Mouse (Mus musculus): ENCODE data around the gene Gm10100.
"Not testable (repeated sequence)": the region's sequence is repeated elsewhere in the genome, so short reads cannot be mapped to it uniquely, and the experiment has no call there.

Gm10100 gene

DNA sequence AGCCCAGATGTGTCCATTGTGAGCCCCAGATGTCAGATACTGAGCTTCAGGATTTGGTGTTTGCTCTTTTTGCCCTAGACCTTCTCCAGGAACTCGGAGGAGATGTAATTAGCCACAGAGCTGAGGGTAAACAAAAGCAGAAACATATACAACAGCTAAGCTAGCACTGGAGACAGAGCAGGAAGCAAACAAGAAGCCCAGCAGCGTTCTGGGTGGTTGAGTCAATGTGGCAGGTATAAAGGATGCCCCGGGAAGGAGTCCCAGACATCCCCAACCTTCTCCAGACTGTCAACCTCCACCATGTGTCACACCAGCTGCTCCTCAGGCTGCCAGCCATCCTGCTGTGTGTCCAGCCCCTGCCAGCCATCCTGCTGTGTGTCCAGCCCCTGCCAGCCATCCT, at the start of gene Gm10100:
Gene Gm10100 (plus strand): TSS at position 301 of the 400 bp plus-strand sequence.
- DNase-seq, result no peak

DNA sequence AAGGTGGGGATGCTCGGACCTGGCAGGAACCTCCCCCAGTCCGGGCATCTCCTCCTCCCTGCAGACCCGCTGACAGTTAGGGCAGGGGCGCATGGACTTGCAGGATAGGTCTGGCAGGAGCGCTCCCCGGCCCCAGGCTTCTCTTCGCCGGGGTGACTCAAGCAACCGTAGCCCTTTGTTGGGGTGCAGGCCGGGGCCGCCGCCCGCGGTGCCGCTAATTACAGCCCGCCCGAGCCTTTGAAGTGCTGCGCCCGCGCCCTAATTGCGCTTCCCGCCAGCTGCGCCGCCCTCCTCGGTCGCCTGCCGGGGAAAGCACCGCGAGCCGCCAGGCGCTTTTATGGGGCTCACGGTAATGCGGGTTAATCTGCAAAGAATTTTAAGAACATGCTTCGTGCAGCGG, 48.7 kb upstream of the Gm10100 start:
- no peak for DNase-seq

DNA sequence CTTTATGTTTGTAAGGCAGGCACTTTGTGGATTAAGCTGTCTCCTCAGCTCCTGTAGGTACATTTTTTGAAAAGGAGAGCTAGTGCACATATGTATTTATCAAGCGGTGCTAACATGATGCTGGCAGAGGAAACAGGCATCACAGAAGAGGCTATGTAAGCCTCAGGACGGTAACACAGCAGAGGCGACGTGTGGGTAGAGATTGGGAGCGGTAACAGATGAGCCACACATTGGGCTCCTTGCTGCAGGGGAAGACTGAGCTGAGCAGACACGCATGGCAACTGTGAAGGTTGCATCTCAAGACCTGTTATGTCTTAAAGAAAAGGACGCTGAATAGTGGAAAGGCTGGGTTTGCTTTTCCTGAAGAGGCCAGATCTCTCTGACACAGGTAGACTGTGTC, 43.3 kb upstream of the Gm10100 start:
- DNase-seq, result no peak

GRCm38 (mm10) chr10:77684181-77684580, 42.1 kb upstream of the Gm10100 start:
- DNase-seq, result no peak

DNA sequence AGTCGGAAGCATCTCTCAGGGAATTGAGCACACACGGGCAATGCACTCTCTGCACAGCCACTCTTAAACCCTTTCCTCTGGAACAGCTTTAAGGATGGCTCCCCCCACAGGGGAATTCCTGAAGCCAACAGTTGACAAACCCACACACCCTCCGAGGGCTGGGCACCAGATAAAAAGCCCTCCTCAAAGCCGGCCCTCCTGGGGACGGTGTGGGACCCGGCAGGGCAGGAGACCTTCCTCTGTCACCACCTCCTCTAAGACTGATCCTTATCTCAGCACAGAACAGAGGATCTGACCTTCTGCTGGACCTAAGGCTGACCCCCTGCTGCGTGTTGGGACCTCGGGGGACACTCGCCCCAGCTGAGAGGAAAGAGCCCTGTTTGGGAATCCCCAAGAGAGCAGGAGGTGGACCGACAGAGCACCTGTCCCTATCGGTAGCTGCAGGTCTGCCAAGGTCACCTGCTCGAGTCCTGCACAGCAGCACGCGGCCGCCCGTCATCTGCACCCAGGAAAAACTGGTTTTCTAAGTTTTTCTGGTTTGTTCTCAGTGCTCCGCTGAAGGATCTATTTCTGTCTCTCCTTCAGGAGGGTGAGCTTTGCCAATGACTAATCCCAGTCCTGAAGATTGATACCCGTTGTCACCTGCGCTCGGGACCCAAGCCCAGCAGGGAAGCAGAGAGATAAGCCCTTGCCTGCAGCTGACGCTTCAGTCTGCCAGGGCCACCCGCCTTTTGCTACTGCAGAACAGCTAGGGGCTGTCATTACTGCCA, 40.2 kb upstream of the Gm10100 start, which contains the start of gene Tspear:
Gene Tspear (plus strand): TSS at position 675 of the 770 bp plus-strand sequence.
- DNase-seq, result no peak

GRCm38 (mm10) chr10:77687021-77687420, 39.3 kb upstream of the Gm10100 start:
- no peak for DNase-seq

DNA sequence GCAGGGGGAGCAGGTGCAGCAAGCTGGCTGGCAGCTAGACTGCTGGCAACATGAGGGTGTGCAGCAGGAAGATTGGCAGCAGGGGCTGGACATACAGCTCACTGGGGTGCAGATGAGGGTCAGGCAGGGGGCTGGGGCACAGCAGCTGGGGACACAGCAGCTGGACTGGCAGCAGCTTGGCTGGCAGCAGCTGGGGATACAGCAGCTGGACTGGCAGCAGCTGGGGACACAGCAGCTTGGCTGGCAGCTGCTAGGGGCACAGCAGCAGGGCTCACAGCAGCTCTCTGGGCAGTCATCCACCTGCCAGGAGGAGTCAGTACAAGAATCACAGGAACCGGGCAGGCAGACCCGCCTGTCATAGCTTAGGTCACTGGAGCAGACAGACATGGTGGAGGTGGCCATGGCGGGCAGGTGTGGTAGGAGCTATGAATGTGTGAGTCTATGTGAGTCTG, 35.9 kb upstream of the Gm10100 start, which contains the start of gene Gm19402:
Gene Gm19402 (minus strand): TSS at position 402 of the 452 bp plus-strand sequence.
- DNase-seq, result not testable (repeated sequence)

DNA sequence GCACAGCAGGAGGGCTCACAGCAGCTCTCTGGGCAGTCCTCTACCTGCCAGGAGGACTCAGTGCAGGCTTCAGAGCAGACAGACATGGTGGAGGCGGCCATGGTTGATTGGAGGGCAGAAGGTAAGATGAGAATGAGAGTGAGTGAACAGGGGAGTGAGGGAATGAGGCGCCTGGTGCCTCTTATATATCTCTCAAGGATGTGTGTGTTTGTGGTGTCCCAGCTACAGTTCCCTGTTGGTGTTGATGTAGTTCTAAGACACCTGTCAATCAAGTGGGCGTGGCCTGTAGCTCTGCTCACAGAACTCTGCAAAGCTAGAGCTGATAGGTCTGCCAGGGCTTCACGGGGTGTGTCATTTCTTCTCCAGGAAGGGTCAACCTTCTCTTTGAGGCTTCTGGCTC, 29.2 kb upstream of the Gm10100 start, which contains the start of gene Gm9508:
Gene Gm9508 (minus strand): TSS at position 101 of the 400 bp plus-strand sequence.
- no peak for DNase-seq

DNA sequence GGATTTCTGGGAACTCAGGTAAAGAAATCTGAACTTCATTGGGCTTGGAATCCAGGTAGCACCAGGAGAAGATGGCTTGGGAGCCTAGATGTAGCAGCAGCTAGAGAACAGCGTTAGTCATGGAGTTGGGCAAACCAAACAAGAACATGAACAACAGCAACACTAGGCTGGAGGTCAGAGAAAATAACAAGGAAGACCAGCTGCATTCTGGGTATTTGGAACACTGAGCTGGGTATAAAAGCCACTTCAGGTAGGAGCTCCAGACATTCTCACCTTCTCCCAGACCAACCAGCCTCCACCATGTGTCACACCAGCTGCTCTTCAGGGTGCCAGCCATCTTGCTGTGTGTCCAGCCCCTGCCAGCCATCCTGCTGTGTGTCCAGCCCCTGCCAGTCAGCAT, 20.0 kb upstream of the Gm10100 start, which contains the start of gene Gm10272:
Gene Gm10272 (plus strand): TSS at position 301 of the 400 bp plus-strand sequence.
- DNase-seq, result no peak

DNA sequence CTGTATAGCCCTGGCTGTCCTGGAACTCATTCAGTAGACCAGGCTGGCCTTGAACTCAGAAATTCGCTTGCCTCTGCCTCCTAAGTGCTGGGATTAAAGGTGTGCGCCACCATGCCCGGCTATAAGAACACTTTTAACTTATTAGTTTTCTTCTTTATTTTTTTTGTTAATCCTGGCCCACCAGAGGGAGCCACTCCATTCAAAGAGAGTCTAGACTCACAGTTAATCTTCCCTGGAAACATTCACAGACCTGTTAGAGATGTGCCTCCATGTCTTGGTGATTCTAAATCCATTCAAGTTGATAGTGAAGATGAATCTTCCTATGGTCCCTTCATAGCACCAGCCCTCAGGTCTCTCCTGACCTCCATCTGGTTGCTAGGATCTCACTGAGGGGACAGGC, 16.5 kb upstream of the Gm10100 start:
- no peak for DNase-seq

DNA sequence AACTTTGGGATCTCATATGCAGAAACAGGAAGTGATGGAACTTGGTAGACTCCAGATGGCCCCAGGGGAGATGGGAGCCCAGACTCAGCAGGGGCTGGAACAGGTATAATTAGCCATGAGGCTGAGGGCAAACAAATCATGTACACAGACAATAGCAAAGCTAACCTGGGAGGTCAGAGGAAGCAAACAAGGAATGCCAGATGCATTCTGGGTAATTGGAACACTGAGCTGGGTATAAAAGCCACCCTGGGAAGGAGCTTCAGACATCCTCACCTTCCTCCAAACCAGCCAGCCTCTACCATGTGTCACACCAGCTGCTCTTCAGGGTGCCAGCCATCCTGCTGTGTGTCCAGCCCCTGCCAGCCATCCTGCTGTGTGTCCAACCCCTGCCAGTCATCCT, 15.1 kb upstream of the Gm10100 start, which contains the start of gene Gm10024:
Gene Gm10024 (plus strand): TSS at position 301 of the 400 bp plus-strand sequence.
- DNase-seq, result not testable (repeated sequence)

DNA sequence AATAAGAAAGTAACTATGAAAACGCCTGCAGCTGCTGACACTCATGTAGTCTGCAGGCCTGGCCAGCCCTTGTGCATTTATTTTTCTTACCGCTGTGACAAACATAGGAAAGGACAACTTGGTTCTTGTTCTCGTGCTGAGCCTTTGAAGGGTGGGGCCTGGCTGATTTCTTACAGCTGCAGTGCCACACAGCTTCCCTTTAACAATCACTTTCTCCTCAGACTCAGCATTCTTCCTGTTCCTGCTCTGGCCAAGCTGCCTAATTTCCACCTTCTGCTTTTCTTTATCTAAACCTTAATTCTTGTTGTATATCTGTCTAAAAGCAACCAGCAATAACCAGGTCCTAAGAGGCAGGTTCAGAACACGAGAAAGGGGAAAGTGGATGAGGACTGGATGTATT, 12.6 kb upstream of the Gm10100 start:
- DNase-seq, result no peak

DNA sequence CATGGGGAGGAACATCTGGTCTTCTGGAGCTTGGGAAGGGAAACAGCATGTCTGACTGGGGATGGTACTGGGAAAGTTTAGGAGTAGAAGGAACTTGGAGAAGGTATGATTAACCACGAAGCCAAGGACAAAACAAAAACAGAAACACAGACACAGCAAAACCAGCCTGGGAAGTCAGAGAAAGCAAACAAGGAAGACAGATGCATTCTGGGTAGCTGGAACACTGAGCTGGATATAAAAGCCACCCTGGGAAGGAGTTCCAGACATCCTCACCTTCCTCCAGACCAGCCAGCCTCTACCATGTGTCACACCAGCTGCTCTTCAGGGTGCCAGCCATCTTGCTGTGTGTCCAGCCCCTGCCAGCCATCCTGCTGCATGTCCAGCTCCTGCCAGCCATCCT, 10.8 kb upstream of the Gm10100 start, which contains the start of gene Gm10142:
Gene Gm10142 (plus strand): TSS at position 301 of the 400 bp plus-strand sequence.
- DNase-seq, result no peak

GRCm38 (mm10) chr10:77720299-77720698, 6.0 kb upstream of the Gm10100 start, which contains the start of gene Krtap12-1:
Gene Krtap12-1, plus strand, starts transcription at chr10:77720599.
- not testable (repeated sequence) for DNase-seq

DNA sequence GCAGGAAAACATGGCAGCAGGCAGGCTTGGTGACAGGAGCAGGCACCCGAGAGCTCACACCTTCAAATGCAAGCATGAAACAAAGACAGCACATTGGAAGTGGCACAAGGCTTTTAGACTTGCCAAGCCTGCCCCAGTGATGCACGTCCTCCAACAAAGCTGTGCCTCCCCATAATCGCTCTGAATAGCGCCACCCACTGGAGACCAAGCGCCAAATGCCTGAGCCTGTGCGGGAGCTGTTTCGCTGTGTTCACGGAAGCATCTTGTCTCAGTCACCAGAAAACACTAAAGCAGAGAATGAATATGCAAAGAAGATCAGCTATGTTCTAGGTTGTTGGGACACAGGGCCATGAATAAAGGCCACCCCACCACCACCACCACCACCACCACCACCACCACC, 1.4 kb upstream of the Gm10100 start:
- DNase-seq, result no peak

DNA sequence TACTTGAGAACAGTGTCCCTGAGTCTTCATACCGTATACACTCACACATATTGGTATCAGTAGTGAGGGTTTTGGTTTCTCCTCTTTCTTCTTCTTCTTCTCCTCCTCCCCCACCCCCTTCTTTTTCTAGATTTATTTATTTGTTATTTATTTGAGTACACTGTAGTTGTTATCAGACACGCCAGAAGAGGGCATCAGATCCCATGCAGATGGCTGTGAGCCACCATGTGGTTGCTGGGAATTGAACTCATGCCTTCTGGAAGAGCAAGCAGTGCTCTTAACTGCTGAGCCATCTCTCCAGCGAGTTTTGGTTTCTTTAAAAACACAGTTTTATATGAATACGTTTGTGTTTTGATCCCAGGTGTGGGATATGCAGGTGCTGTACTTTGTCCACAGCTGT, 2.0 kb downstream of the Gm10100 start:
- no peak for DNase-seq

DNA sequence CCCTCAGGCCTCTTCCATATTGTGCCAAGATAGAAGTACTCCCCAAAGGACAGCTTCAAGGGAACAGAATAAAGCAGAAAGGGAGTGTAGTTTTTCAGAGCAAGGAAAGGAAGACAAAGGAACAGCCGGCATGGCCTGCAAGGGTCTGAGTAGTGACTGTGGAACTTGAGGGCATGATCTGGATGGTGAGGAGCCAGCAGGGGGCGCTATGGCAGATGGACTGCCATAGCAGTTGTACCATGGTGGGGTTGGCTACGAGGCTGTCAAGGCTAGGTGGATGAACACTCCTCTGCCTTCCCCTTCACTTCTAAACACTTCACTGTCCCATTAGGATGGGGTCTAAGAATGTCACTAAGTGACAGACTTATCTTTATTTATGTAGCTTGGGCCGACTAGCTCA, 3.0 kb downstream of the Gm10100 start:
- DNase-seq, result peak in 1 of 2 experiments; percentile 5

DNA sequence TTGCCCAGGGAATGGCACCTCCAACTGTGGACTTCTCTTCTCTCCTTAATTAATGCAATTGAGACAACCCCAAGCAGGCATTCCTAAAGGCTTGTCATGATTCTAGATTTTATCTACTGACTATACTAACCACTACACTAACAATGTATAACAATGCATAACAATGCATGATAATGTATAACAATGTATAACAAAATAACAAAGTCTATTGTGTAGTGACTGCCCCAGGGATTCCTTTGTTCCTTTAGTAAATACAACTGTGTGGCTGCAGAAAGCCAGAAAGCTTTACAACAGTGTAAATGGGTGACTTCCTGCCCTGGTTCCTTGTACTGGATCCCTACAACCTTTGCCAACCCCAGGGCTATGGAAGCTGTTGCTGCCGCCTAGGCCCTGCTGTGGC, 9.6 kb downstream of the Gm10100 start:
- DNase-seq, result no peak

- no peak for DNase-seq
Observed at GRCm38 (mm10) chr10:77738929-77739328, 12.6 kb downstream of the Gm10100 start.

DNA sequence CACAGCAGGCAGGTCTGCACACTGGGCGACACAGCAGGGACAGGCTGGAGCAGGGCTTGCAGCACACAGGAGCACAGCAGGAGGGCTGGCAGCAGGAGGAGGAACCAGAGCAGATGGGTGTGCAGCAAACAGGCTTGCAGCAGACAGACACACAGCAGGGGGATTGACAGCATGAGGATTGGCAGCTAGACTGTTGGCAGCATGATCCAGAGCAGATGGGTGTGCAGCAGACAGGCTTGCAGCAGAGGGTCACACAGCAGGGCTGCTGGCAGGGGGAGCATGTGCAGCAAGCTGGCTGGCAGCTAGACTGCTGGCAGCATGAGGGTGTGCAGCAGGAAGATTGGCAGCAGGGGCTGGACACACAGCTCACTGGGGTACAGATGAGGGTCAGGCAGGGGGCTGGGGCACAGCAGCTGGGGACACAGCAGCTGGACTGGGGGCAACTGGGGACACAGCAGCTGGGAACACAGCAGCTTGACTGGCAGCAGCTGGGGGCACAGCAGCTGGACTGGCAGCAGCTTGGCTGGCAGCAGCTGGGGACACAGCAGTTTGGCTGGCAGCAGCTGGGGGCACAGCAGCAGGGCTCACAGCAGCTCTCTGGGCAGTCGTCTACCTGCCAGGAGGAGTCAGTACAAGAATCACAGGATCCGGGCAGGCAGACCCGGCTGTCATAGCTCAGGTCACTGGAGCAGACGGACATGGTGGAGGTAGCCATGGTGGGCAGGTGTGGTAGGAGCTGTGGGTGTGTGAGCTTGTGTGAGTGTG, 15.8 kb downstream of the Gm10100 start, which contains the start of gene Gm18596:
Gene Gm18596 (minus strand): TSS at position 715 of the 765 bp plus-strand sequence.
- not testable (repeated sequence) for DNase-seq

DNA sequence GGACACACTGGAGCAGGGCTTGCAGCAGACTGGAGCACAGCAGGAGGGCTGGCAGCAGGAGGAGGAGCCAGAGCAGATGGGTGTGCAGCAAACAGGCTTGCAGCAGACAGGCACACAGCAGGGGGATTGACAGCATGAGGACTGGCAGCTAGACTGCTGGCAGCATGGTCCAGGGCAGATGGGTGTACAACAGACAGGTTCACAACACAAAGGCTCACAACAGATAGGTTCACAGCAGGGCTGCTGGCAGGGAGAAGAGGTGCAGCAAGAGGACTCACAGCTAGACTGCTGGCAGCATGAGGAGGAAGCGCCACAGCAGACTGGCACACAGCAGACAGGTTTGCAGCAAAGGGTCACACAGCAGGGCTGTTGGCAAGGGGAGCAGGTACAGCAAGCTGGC, 24.4 kb downstream of the Gm10100 start:
- not testable (repeated sequence) for DNase-seq

- not testable (repeated sequence) for DNase-seq
Observed at GRCm38 (mm10) chr10:77751254-77751653, 25.0 kb downstream of the Gm10100 start, which contains the start of gene Gm9736. Gene Gm9736, minus strand, starts transcription at chr10:77751354.

GRCm38 (mm10) chr10:77752312-77752711, 26.0 kb downstream of the Gm10100 start:
- DNase-seq, result not testable (repeated sequence)

Measured in kidney, postnatal 25 days (tissue).